Mouse (Mus musculus) retina, adult 2 months (tissue): ENCODE results near the gene Dnajb4.

Experiments used
- DNase-seq: peaks from one replicate; pipeline ENCODE4 v3.0.0-alpha.2; 2012; ENCODE audit warnings: low read depth, low spot score

Gene Dnajb4

DNA sequence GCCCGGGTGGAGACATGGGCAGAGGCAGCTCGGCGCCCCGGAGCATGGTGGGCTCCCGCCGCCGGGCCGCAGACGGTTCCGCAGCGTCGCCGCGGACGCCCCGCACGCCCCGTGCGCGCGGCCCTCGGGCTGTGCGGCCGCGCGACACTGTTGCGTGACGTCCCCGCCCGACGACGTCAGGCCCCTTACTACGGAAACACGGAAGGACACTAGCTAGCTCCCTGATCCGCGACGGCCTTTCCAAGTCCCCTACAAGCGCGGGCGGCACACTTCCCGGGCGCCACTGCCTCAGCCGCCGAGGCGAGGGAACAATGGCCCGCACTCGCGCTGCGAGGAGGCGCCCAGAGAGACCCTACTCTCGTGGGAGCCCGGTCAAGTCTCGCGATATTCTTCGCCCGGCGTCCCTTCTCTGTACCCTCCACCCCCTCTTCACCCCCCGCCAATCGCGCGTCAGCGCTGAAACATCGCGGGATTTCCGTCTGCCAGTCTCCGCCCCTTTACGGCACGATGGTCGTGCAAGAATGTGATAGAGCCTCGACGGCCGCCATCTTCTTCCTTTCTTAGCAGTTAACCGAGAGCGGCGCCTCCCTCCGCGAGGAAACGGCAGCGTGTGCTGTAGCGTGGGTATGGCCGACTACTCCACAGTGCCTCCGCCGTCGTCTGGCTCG lies at the start of gene Dnajb4, which contains the start of gene Fubp1:
Gene Dnajb4, minus strand, starts transcription at position 336 of the 668 bp plus-strand sequence.
Gene Fubp1, plus strand, starts transcription at position 456 of the 668 bp plus-strand sequence.
- DNase-seq: peak; percentile 98

DNA sequence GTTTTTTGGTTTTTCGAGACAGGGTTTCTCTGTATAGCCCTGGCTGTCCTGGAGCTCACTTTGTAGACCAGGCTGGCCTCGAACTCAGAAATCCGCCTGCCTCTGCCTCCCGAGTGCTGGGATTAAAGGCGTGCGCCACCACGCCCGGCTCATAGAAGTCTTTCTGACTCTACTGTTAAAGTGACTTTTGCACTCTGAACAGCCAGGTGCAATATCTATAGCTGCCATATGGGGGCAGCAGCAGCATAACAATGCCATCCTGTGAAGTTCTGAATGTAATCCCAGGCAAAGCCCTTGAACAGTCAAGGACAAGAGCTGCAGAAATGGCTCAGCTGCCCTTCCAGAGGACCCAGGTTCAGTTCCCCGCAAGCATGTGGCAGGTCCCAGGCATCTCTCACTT lies 49.3 kb upstream of the Dnajb4 start:
- DNase-seq: peak; percentile 50

DNA sequence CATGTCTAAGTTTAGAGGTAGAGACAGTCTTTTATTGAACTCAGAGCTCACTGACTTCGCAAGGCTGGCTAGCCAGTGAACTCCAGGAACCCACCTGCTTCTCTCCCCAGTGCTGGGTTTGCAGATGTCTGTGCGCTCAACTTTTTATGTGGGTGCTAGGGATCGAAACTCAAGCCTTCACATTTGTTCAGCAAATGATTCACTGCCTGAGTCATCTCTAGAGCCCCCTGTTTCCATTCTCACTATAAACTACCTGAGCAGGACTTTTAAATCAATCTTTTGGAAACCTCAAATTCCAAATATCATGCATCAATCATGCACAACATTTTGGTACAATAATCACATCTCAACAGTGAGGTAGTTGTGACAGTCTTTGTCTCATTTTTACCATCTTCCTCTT lies 47.4 kb upstream of the Dnajb4 start:
- no peak for DNase-seq

DNA sequence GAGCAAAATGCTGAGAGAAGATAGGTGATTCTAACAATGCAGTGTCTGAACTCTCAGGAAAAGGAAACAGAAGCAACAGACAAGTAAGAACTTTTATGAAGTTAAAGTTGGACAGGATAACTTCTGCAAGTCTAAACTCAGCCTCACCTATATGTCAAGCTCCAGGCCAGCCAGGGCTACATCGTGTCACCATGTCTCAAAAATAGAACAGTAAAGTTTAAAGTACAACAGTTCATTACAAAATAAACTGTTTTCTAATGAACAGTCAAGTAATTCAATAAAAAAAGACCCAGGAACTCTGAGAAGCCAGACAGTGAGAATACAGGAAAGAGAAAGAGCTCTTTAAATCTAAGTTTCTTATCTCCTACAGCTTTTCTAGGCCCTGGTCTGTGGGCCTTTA lies 40.4 kb upstream of the Dnajb4 start:
- DNase-seq: no peak

DNA sequence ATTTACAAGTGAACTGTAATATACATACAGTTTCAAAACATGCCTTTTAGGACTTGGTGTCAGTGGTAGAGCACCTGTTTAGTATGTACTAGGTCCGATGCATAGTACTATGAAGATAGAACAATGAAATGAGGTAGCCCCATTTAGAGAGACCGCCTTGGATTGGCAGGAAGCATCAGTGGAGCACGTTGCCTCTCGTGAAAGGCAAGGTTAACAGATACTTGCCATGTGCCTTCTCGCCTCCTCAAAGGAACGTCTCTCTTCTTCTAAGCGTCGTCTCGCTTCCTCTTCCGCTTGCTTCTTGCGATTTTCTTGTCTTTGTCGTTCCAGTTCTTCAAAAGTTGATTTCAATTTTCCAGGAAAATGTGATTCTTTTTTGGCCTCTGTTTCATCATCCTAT lies 37.6 kb upstream of the Dnajb4 start:
- DNase-seq: no peak

DNA sequence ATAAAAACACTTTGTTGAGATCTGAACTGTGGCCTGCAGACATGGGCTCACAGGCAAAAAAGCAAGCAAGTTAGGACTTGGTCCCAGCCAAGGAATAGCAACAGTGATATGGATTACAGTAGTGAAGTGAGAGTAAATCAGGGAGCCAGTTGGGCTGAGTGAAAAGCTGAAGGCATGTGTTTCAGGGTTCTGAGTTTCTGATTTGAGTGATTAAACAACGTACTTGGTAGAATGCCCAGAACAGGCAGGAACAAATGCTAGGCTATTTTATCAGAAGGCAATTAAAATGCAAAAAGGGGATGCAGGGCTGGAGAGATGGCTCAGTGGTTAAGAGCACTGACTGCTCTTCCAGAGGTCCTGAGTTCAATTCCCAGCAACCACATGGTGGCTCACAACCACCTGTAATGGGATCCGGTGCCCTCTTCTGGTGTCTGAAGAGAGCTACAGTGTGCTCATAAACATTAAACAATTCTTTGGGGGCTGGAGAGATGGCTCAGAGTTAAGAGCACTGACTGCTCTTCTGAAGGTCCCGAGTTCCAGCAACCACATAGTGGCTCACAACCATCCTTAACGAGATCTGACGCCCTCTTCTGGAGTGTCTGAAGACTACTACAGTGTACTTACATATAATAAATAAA lies 35.3 kb upstream of the Dnajb4 start:
- DNase-seq: no peak

DNA sequence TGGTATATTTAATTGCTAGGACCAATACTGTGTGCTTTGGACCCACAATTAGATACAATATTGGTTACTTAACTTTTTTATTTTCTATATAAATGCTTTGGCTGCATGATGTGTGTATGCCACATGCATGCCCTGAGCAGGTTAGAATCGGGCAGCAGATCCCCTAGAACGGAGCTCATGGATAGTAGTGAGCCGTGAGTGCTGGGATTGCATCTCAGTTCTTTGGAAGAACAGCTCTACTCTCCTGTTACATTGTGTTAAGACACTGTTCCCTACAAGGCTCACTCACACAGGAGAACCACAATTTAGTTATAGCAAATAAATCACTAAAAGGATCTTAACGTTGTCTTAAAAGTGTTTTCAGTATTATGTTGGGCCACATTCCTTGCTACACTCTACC lies 33.2 kb upstream of the Dnajb4 start:
- no peak for DNase-seq

DNA sequence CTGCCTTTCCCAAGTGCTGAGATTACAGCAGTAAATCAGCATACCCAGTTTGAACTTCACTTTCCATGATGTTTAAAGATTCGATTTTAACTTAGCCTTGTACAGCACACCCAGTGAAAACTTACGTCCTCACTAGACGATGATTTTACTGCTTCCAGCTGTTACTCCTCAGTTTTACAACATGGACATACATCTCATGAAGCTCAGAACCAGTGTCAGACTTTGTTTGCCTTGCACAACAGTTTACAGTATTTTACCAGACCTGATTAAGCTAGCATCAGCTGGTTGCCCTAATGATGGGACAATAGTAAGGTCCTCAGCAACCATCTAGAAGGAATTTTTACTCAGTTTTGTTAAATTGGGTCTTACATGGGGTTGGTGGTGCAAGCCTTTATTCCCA lies 31.0 kb upstream of the Dnajb4 start:
- no peak for DNase-seq

DNA sequence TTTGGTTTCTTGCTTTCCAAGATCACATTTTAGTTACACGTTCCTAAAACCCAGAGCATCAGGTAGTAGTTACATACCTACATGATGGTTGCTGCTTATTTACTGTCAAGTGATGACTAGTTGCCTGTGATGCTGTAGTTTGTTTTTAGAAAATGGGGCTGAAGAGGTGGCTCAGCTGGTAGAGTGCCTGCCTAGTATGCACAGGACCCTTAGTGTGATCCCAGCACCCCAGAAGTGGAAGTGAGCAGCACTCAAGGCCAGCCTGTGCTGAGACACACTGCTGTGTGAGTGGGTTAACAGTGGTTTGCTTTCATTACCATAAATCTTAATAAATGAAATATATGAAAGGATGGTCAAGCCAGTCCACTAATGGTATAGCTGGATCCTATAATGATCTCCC lies 29.5 kb upstream of the Dnajb4 start:
- DNase-seq: no peak

DNA sequence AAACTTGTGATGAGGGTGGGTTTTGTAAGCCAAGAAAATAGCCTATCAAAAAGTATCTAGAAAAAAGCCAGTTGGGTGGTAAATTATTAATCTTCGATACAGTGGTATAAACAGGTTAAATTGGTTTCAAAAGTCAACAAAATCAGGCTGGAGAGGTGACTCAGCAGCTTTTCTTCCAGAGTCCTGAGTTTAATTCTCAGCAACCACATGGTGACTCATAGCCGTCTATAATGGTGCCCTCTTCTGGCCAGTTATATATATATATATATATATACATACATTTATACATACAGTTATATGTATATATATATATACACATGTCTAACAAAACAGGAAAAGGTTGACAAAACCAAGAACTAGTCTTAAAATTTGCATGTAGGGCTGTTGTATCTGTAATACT lies 28.7 kb upstream of the Dnajb4 start:
- DNase-seq: no peak

DNA sequence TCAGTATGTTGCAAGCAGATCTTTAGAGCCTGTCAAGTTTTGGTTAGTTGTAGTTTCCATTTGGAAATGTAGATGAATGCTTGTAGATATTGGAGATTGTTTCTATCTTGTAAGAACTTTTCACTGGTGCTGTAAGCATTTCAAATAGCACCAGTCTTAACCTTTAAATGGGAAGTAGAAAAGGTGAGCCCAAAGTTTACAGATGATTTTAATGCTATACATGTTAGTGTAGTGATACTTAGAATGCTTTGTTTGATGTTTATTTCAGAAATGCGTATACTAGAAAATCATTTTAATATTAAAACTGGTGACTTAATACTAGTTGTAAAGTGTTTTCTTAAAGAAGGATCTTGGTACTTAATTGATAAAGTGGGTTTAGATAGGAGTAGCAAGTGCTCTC lies 25.7 kb upstream of the Dnajb4 start:
- DNase-seq: no peak

DNA sequence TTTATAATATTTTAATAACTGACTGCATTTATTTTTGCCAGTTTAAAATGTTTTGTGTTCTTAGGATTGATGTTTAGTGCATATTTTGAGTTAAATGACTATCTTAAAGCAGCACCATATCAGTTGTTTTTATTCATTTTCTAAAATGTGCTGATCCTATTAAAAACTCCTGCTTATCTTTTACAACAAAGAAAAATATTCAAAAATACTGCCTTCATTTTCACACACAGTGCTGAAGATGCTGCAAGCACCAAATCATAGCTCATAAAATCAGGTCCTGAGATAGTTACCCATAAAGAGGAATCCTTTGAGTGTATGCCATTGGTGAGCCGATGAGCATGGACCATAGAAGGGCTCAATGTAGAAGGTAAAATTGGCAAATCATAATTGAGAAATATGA lies 25.1 kb upstream of the Dnajb4 start:
- DNase-seq: no peak

DNA sequence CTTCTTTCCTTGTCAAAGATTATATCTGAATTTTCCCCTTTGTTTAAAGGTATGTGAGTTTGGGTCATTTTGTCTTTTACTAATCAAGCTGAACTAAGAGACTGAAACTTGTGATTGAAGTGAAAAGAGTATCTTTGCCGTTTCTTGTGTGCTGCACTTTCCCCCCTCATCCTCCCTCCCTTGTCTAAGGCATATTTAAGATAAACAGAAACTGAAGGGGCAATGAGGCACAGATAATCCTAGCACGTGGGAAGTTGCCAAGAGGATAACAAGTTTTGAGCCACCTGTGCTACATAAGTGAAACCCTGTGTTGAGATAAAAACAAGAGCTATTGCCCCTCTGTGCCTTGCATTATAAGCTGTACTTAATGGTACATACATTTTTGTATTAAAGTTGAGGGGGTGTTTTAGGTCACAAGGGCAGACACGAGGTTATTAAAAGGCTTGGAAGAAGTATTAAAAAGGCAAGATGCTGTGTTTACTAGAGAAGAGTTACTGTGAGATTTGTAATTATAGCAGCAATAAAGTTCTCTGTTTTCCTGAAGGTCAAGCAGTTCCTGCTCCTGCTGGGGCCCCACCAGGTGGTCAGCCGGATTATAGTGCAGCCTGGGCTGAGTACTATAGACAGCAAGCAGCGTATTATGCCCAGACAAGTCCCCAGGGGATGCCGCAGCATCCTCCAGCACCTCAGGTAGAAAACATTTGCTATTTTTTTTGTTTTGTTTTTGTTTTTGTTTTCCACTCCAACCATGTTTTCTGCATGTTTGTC lies 21.4 kb upstream of the Dnajb4 start:
- no peak for DNase-seq

DNA sequence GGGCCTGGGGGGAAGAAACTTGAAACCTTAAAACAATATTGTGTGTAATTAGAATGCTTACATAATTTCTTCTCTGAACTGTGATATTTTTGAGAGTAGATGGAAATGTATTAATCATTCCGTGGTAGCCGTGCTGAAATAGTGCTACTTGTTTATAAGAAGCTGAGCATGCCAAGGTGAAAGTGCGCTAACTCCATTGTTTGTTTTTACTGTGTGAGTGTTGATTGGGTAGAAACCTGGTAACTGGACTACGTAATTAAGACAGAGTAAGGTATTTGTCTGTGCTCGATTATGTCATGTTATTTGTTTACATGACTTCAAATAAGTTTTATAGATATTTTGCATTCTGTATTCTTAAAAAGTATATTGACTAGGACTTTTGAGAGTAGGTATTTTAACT lies 19.2 kb upstream of the Dnajb4 start:
- no peak for DNase-seq

DNA sequence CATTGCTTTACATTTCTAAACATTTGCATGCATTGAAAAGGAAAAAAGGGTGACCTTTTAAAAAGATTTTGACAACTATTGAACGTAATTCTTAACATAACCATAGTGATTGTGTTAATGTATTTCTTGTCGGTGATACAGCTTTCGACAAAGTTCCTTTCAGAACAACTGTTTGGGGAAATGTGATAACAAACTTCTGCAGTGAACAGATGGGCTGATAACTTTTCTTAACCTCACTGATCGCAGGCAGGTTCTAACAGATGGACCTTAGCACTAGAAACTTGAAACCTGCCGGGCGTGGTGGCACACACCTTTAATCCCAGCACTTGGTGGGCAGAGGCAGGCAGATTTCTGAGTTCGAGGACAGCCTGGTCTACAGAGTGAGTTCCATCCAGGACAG lies 18.7 kb upstream of the Dnajb4 start:
- no peak for DNase-seq

DNA sequence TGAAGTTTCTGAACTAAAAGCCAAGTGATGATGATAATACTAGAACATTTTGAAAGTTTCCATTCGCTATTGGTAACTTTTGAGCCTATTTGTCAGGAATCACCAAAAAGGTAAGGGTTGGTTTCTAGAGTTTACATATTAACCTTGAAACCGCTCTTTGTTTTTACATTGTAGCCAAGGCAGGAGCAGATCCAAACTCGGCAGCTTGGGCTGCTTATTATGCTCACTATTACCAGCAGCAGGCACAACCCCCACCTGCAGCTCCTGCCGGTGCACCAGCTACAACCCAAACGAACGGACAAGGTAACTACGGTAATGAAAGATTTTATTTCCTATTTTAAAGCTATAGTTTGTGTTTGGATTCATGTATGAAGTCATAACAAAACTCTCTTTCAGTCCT lies 15.8 kb upstream of the Dnajb4 start:
- DNase-seq: no peak

DNA sequence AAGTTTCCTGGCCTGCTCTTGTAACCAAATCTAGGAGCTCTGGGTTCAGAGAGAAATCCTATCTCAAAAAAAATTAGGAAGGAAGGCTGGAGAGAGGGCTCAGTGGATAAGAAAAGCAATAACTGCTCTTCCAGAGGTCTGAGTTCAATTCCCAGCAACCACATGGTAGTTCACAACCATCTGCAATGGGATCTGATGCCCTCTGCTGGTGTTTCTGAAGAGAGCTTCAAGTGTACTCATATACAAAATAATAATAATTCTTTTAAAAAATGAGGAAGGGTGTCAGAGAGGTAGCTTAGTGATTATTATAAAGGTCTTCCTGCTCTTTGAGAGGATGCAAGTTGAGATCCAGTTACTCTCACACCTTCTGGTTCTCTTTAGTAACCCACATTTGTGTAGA lies 14.8 kb upstream of the Dnajb4 start:
- DNase-seq: no peak

DNA sequence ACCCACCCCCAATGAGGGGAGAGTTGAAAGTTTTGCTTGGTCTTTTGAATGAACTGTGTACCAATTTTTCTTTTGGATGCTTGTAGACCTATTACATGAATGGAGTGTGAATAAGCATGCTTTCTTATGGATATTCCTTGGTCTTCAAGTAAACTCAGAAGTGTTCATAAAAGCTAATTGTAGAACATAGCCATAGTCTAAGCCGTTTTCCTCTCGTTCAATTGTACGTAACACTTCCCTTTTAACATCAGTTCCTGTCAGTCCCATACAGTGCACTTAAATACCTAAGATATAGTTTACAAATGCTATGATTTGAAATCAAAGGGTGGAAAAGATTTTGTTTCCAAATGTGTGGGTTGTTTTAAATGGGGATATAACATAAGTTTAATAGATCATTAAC lies 3.3 kb upstream of the Dnajb4 start:
- DNase-seq: no peak

DNA sequence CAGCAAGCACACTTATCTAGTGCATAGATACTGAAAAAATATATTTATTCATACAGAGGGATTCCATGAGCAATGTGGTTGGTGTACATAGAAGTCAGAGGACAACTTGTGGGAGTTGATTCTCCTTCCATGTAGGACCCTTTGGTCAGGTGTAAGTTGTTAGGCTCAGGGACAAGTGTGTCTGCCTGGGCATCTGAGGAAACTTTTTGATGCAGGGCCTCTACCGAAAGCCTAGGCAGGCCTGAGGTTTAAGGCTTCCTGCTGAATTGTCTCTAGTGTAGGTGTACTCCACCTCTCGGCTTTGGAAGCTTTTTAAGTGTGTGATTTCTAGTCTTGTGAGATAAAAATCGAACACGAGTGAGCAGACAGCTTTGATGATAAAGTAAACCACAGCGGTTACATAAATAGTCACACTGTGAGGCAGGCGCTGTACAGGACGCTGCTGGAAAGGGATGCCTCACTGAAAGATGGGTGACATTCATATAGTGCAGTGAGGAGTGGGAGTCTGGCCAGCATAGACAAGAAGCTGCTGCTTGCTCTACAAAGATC lies 1.7 kb upstream of the Dnajb4 start:
- DNase-seq: no peak

DNA sequence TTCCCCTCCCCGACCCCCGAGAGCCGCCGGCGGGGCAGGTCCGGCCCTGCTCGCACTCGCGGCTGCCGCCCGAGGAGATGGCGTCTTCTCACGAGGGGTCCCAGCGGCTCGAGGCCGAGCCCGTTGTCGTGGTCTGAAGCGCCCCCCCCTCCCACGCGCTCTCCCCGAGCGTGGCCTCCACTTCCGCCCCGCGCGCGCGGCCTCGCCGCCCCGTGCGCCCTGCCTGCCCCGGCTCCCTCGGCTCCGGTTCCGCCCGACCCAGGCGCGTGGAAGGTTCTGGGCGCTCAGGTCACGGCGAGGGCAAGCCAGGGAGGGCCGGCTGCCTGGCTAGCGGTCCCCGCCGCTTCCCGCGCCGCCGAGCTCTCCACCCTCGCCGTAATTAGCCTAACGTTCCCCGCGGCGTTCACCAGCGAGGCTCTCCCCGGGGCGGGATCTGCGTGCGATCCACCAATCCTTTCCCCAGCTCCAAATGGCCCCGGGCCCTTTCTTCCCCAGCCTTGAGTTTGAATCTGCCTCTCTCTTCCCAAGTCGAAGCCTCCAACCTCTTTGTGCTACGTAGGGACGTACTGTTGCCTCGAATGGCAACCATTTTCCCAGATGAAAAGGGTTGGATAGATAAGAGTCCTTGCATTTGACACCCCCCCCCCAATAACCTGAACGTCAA lies 758 bp upstream of the Dnajb4 start:
- DNase-seq: no peak

DNA sequence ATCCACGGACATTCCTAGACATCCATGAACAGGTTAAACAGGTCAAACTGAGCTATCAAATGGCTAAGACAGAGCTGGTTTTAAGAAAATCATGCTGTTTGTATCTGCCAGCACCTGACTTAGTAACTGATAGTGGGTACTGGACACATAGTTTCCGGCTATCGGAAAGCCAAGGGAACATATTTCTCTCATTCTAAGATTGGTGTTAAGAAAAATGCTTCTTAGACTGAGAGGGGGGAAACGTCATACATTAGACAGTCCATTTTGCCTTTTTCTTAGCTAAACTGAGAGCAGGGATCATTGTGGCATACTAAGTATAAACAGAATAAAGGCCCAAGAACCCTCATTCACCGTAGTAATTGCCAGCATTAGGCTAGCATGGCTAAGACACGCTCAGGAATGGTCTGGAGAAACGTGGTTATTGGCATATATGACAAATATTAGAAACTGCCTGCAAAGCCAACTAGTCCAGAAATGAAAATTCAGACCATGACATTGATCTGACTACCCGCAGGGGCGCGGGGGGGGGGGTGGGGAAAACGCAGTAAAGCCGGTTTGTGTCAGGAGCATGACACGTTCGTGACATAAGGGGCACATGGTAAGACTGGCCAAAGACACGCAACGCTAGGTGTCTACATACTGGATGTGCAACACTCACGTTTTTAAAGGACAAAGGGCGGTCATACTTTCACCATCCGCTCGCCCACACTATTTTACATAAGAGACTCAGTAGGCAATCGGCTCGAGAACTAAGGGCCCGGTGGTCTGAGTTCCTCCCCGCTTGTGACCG lies 730 bp downstream of the Dnajb4 start:
- DNase-seq: no peak
